Mouse (Mus musculus) liver, embryonic 14.5 days (tissue): ENCODE results near the gene Pde6b. TPM values are rescaled to one million over a fixed set of nuclear protein-coding genes. Genes with fewer than 3 reads are reported as not detected.

Experiments
- ATAC-seq: fragments of 200-750 bp; cut with Nextera tagmentation; 2 replicates; pipeline ENCODE4 v1.8.0; 2017; ENCODE audit warnings: moderate number of reproducible peaks, mild to moderate bottlenecking, moderate library complexity; ENCODE audit not compliant: insufficient read depth
- DNase-seq, 3 experiments: peaks; one replicate each; pipeline ENCODE4 v3.0.0-alpha.2; 2012 to 2013; ENCODE audit warnings: low read depth in 3 of 3, low spot score in 3 of 3
- H3K27ac ChIP-seq: fragments of 300-500 bp; sonication (generic); 2 replicates; pipeline ENCODE4 v1.5.1; 2014; ENCODE audit warnings: moderate library complexity, mild to moderate bottlenecking, control low read depth, inconsistent platforms
- H3K27me3 ChIP-seq: fragments of 300-500 bp; sonication (generic); 2 replicates; pipeline ENCODE4 v1.6.1; 2014; ENCODE audit warnings: mild to moderate bottlenecking, low read length, moderate library complexity; ENCODE audit not compliant: control insufficient read depth, insufficient read depth
- H3K36me3 ChIP-seq: fragments of 300-500 bp; sonication (generic); replicated peaks from 2 replicates; pipeline ENCODE4 v1.6.1; 2014; ENCODE audit warnings: low read depth; ENCODE audit not compliant: control insufficient read depth, insufficient read depth
- H3K4me1 ChIP-seq, 2 experiments: fragments of 200-500 bp in 1 of 2; fragments of 300-500 bp in 1 of 2; sonication (generic) in 1 of 2; replicated peaks; 2 replicates each; pipeline ENCODE4 v1.6.1; 2012 to 2014; ENCODE audit warnings: antibody characterized with exemption in 1 of 2, inconsistent platforms in 1 of 2, low read length in 1 of 2; ENCODE audit not compliant: control insufficient read depth in 2 of 2, insufficient read depth in 2 of 2
- H3K4me2 ChIP-seq: fragments of 300-500 bp; sonication (generic); 2 replicates; pipeline ENCODE4 v1.6.1; 2014; ENCODE audit warnings: low read depth, mild to moderate bottlenecking, control low read depth, moderate library complexity
- H3K4me3 ChIP-seq, 2 experiments: fragments of 200-500 bp in 1 of 2; fragments of 300-500 bp in 1 of 2; sonication (generic) in 1 of 2; 2 replicates each; pipeline ENCODE4 v1.5.1; 2012 to 2014; ENCODE audit warnings: low read depth in 2 of 2, low read length in 2 of 2, mild to moderate bottlenecking in 2 of 2, control low read depth in 1 of 2, inconsistent platforms in 1 of 2, moderate library complexity in 1 of 2; ENCODE audit not compliant: insufficient read depth in 1 of 2
- H3K9ac ChIP-seq: fragments of 300-500 bp; sonication (generic); replicated peaks from 2 replicates; pipeline ENCODE4 v1.6.1; 2014; ENCODE audit warnings: mild to moderate bottlenecking, control low read depth, moderate library complexity
- H3K9me3 ChIP-seq: fragments of 300-500 bp; sonication (generic); 2 replicates; pipeline ENCODE4 v1.6.1; 2016; ENCODE audit warnings: low read length, mixed read lengths; ENCODE audit not compliant: control insufficient read depth
- CTCF ChIP-seq: IDR thresholded peaks from 2 replicates; pipeline ENCODE4 v1.5.1; 2016; ENCODE audit warnings: antibody characterized with exemption, low read depth, control low read depth
- EP300 ChIP-seq: IDR thresholded peaks from 2 replicates; pipeline ENCODE4 v1.6.1; 2016; ENCODE audit warnings: antibody characterized with exemption, low read depth
- WGBS: fragments of 180-500 bp; shearing (Covaris S2); extraction: QIAGEN DNeasy Blood & Tissue Kit; methylation state at CpG from one replicate; pipeline ENCODE4 v1.1.7; 2014; ENCODE audit not compliant: insufficient replicate concordance; 5-methylcytosine and 5-hydroxymethylcytosine counted together
- polyA plus RNA-seq, 2 experiments: library from polyadenylated mRNA; depleted of rRNA in 1 of 2; stranded (reverse) in 1 of 2; unstranded in 1 of 2; fragments of >200 nt; fragmentation: Nextera tagmentation in 1 of 2; extraction: Ambion mirVana in 1 of 2; gene quantifications; 2 replicates each; pipeline versions ENCODE4 v1.2.1 to v1.2.3; 2012 to 2014

Pde6b gene
- polyA plus RNA-seq, 2 experiments = 0.09 TPM; not detected in 1

DNA sequence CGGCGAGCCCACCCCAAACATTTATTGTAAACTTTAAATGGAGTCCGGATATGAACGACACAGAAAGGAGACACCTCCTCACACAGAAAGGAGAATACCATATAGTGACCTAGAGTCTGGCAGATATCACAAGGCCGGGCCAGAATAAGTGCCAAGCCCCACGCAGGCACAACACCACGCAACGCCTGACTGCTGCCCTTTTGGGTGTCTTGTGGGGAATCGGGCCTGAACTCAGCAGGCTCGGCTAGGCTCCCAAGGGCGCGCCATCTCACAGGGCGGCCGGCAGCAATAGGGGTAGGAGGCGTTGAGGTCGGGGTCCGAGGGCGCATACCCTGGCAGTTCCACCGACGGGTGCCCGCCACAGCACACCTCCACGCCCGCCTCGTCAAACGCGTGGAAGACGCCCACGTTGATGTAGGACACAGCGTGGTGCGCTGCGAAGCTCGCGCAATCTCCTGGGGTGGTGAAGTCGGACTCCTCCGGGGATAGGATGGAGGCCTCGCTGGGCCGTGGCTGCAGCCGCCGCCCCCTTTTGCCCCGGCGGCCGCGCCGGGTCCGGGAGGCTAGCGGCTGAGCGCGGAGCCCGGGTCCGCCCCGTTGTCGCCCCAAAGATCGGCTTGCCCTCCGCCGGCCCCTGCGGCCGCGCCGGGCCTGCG is 21.7 kb upstream of the Pde6b start:
- ATAC-seq (no peak), DNase-seq (no peak)
- Histone ChIP-seq H3K4me2 (peak overlapping the region; percentile 58), H3K9ac (no peak overlapping the region), H3K27me3 (peaks cover 76% of the 10 kb centered on the region), H3K9me3 (no peaks in the 10 kb centered on the region), H3K4me3 (peak overlapping the region; percentile 3 to 50; a peak in 3 of 4 replicates), H3K36me3 (no peaks in the 10 kb centered on the region), H3K27ac (no peak overlapping the region), H3K4me1 (no peaks in the 10 kb centered on the region)
- TF ChIP-seq EP300 (no peak), CTCF (no peak)
- 5% methylated on average over 57 of the region's 60 CpGs for WGBS

DNA sequence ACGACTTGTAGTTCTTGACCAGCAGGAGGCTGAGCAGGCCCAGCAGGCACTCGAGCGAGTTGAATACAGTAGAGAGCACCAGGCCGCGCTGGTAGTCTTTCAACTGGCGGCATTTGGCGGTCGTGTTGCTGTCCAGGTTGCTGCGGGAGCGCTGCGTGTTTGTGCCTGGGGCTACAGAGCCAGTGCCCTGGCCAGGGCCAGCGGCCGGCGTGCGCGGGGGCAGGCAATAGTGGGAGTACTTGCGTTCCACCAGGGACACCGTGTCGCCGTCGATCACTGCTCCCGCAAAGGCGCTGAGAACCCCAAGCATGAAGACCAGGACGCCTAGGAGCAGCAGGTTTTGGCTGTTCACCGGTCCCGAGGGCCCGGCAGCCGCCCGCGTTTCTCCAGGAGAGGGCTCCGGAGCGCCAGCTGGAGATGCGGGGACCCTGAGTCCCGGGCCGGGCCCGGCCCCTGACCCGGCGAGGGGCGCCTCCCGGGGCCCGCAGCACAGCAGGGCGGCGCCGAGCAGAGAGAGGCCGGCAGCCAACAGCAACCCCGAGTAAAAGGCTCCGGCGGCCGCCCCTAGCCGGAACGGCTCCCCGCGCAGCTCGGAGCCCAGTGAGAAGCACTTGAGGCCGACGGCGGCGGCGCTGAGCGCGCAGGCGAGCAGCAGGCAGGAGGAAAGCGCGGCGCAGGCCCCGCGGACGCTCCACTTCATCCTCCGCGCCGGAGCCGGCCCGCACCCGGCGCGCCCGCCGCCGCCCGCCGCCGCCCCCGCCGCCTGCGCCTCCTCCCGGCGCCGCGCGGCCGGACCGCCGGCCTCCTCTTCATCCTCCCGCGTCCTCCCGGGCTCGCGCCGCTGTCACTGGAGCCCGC is 21.0 kb upstream of the Pde6b start:
- Histone ChIP-seq H3K27me3 (peaks cover 84% of the 10 kb centered on the region), H3K9ac (no peak overlapping the region), H3K4me2 (peak overlapping the region; percentile 58), H3K4me3 (peak overlapping the region; percentile 3 to 50), H3K27ac (no peak overlapping the region), H3K36me3 (no peaks in the 10 kb centered on the region), H3K9me3 (no peaks in the 10 kb centered on the region), H3K4me1 (no peaks in the 10 kb centered on the region)
- WGBS = under 1% methylated on average over 74 of the region's 100 CpGs
- TF ChIP-seq CTCF = no peak
- TF ChIP-seq EP300 = no peak
- ATAC-seq = peak; percentile 21; the same call in 1 of the 2 replicates
- no peak for DNase-seq

DNA sequence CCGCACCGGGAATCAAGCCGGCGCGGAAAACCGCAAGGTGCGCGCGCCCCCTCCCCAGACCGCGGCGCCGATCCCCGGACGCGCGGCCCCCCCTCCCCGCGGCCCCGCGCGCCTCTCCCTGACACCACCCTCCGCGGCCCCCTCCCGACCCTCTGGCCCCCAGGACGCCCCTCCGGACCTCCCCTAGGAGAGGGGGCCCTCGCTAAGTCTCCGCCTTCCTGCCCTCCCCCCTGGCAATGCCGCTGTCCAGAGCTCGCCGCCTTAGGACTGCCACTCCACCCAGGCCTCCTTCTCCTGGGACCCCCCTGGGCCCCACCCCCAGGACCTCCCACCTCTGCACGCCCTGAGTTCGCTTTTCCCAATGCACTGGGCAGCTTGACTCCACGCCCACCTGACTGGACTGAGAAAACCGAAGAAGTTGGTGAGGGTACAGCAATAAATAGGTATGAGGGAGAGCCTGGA is 20.3 kb upstream of the Pde6b start, which contains the start of gene Gm42517:
TSS of gene Gm42517 (minus strand) at position 52 of the 462 bp plus-strand sequence.
- Histone ChIP-seq H3K27me3 (peaks cover 88% of the 10 kb centered on the region), H3K4me3 (peak within 1 kb of the TSS; percentile 3 to 50), H3K9me3 (no peaks in the 10 kb centered on the region), H3K36me3 (no peaks in the 10 kb centered on the region), H3K4me2 (peak within 1 kb of the TSS; percentile 58), H3K27ac (no peak within 1 kb of the TSS), H3K9ac (no peak within 1 kb of the TSS), H3K4me1 (no peaks in the 10 kb centered on the region)
- TF ChIP-seq CTCF (no peak), EP300 (no peak)
- WGBS = 2% methylated on average over 33 of the region's 36 CpGs
- no peak for ATAC-seq
- no peak for DNase-seq

DNA sequence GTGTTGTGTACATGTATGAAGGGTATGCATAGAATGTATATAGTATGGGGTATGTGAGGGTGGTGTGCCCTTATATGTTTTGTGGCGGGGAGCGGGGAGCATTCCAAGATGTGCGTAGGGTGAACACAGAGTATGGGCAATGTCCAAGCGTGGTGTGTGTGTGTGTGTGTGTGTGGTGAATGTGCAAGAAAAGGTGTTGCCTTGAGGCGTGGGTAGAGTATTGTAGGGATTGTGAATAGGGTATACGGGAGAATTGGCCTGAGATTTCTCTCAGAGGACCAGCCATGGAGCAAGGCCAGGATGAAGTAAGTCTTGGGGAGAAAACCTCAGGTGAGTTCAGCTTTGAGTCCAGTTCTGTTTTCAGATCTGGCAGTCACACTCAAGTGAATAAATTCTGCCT is 19.7 kb upstream of the Pde6b start:
- Histone ChIP-seq H3K27ac (no peak overlapping the region), H3K27me3 (peaks cover 88% of the 10 kb centered on the region), H3K9me3 (no peaks in the 10 kb centered on the region), H3K4me3 (no peak overlapping the region; a peak in 1 of 4 replicates), H3K36me3 (no peaks in the 10 kb centered on the region), H3K4me1 (no peaks in the 10 kb centered on the region), H3K4me2 (peak overlapping the region; percentile 44), H3K9ac (no peak overlapping the region)
- ATAC-seq (no peak), DNase-seq (no peak)
- 7% methylated on average over 6 of the region's 6 CpGs for WGBS
- no peak for TF ChIP-seq EP300
- no peak for TF ChIP-seq CTCF
